Mouse (Mus musculus) frontal cortex, postnatal 10 days (tissue): ENCODE results near the gene Golga1.

Experiments
- DNase-seq, 2 experiments: peaks; one replicate each; pipeline ENCODE4 v3.0.0; 2022; ENCODE audit warnings: low spot score in 2 of 2, mixed read lengths in 1 of 2

The Golga1 gene

DNA sequence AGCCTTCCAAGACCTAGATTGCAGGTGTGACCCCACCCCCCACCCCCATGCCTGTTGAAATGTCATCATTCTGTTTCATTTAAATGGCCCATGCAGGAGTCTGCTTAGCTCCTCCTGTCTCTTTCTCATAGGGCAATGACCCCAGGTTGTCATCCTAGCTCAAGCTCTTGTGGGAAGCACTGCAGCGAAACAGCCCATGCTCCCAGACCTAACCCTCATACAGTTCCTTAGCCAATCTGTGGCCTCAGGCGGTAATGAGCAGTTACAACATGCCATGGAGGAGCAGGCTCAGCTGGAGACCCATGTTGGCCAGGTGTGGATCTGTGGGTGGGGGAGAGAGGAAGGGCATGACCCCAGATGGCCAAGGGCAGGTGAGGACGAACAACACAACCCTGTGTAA lies 90.2 kb downstream of the Golga1 start:
- DNase-seq = no peak

DNA sequence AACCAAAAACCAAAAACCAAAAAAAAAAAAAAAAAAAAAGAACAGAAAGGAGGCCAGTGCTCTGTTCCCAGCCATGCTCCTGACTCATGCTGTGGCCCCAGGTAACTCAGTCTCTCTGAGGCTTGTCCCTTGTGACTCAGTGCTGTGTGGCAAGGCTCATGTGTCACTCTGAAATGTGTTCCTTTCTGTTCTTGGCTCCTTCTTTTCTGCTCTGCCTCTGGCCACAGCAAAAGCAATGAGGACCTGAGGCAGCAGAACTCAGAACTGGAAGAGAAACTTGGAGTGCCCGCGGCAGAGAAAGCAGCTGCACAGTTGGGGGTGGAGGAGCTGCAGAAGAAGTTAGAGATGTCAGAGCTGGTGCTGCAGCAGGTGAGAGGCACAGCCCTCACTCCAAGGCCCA lies 91.2 kb downstream of the Golga1 start:
- DNase-seq = no peak

DNA sequence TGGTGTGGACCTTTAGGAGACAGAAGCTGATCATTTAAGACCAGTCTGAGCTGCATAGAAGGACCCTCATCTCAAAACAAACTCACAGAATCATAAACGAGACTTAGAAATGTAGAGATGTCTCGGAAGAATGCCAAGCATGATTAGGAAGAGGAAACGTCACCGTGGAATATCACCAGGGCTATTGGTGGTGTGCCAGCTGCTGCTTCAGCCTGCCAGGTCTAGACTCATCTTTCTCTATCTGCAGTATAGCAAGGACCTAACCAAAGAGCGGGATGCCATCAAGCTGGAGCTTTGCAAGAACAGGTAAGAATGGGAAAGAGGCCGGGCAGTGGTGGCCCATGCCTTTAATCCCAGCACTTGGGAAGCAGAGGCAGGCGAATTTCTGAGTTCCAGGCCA lies 91.6 kb downstream of the Golga1 start:
- DNase-seq = no peak

DNA sequence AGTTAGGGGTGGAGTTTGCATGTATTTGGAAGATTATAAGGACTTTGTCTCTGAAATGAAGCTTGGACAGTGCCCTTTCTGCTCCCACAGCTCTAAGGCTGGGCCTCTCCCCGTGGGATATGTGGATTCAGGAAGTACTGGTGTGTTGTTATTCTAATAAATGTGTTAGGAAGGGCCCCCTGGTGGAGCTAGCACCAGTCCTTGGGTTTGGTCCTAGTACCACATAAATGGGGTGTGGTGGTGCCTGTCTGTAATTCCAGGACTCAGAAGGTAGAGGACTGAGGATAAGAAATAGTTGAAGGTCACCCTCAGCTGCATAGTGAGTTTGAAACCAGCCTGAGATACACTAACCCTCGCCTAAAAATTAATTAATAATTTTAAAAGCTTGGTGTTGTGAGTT lies 92.1 kb downstream of the Golga1 start:
- DNase-seq = no peak

DNA sequence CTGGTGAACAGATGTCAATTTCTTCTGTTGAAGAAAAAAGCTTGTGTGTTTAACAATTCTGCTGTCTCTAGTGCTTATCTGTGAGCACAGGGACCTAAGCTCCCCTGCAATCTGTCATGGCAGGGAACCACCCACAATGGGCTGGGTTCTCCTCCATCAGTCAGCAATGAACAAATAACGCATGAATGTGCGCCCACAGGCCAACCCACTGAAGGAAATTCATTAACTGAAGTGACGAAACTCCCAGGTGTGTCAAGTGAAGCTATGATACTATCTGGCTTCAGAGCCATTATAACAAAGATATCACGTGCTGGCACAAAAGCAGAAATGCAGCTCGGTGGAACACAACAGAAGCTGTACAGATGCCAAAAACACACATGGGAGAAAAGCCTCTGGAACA lies 95.3 kb downstream of the Golga1 start:
- DNase-seq = no peak

DNA sequence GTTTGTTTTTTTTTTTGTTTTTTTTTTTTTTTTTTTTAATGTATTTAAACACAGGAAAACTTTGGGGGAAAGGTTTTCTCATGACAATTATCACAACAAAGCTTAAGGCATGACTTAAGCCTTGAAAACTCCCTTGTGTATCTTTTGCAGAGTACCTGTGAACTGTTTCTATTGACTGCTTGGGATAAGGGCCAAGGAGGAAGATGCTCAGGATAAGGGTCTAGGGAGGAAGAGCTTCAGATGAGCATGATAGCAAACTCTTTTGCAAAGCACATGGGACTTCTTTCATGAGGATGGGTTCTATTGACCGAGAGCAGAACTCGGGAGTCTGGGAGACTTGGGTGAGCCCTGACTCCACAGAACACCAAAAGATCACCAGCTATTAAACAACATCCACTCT lies 95.7 kb downstream of the Golga1 start:
- no peak for DNase-seq
